ENCODE assay signal across 9 mouse cellular contexts in genomic region chr5:71656771-71657170, GRCm38 (mm10). TPM values are rescaled to one million over a fixed set of nuclear protein-coding genes. Genes with fewer than 3 reads are reported as not detected.
DNase-seq lines count a peak whose midpoint lies in the region; ATAC-seq and TF ChIP-seq lines count a peak whose summit lies in the region.
"Had no signal": no experiment of that assay in that cellular context is flagged by ENCODE, and none has a peak within 500 bp of the region (broad histone marks: within the 10 kb centered on the region; RNA-seq: fewer than 3 reads in every experiment).

No protein-coding gene starts in this region.

- peak overlapping the region; percentile 14 for H3K4me2 ChIP-seq in liver, embryonic 11.5 days
- H3K4me2 ChIP-seq in embryonic facial prominence, embryonic 15.5 days (replicated peaks), result peak overlapping the region; percentile 96
- no peak overlapping the region; the same call in 1 of the 2 replicates for H3K4me2 ChIP-seq in intestine, postnatal 0 days (replicated peaks; ENCODE audit: low read depth)

- TF ChIP-seq CTCF in intestine, postnatal 0 days (IDR thresholded peaks at IDR 0.05; ENCODE audit: low read depth), result no peak

- no peak overlapping the region for H3K9ac ChIP-seq in liver, embryonic 11.5 days (ENCODE audit: low read depth, low read length)
- no peak overlapping the region for H3K9ac ChIP-seq in embryonic facial prominence, embryonic 15.5 days
- no peak overlapping the region for H3K9ac ChIP-seq in intestine, postnatal 0 days (ENCODE audit: low read depth, low read length)
- H3K9ac ChIP-seq: liver, embryonic 13.5 days had no signal

- DNase-seq in liver, embryonic 11.5 days (ENCODE audit: low spot score), result peak; percentile 32
- DNase-seq in liver, result no peak
- DNase-seq in neural tube, embryonic 10.5 days (ENCODE audit: extremely low spot score, low spot score), result peak; percentile 14
- no peak for DNase-seq in gastrocnemius, postnatal 14 days
- no peak for DNase-seq in thymus, postnatal 14 days
- DNase-seq: liver, embryonic 13.5 days had no signal

- H3K9me3 ChIP-seq in liver, embryonic 11.5 days (ENCODE audit: control insufficient read depth, low read length), result no peaks in the 10 kb centered on the region
- no peaks in the 10 kb centered on the region for H3K9me3 ChIP-seq in embryonic facial prominence, embryonic 15.5 days (replicated peaks)
- no peaks in the 10 kb centered on the region for H3K9me3 ChIP-seq in intestine, postnatal 0 days (ENCODE audit: control insufficient read depth)
- H3K9me3 ChIP-seq: liver, embryonic 13.5 days had no signal

- peaks cover 26% of the 10 kb centered on the region for H3K27me3 ChIP-seq in liver, embryonic 11.5 days (replicated peaks; ENCODE audit: control insufficient read depth, insufficient read depth, low read length)
- peaks cover 18% of the 10 kb centered on the region for H3K27me3 ChIP-seq in embryonic facial prominence, embryonic 15.5 days
- peaks cover 23% of the 10 kb centered on the region for H3K27me3 ChIP-seq in intestine, postnatal 0 days (replicated peaks; ENCODE audit: control insufficient read depth, insufficient read depth, low read length)

- intact Hi-C loops in gastrocnemius, postnatal 14 days (cut with DNase I; ENCODE audit: low total_unique reads), result no loop called here

- no peak for ATAC-seq in liver, embryonic 11.5 days (replicated peaks; ENCODE audit: low FRiP score)
- no peak for ATAC-seq in embryonic facial prominence, embryonic 15.5 days (ENCODE audit: insufficient number of reproducible peaks, low FRiP score, low TSS enrichment, low read depth)
- no peak for ATAC-seq in intestine, postnatal 0 days
- no peak for ATAC-seq in monocyte, adult 5-6 weeks (replicated peaks; ENCODE audit: insufficient number of reproducible peaks, low FRiP score, low TSS enrichment, poor library complexity, severe bottlenecking)

- WGBS in liver, embryonic 11.5 days, result 8% methylated on average over 10 of the region's 10 CpGs
- 7% methylated on average over 9 of the region's 10 CpGs for WGBS in embryonic facial prominence, embryonic 15.5 days
- 12% methylated on average over 10 of the region's 10 CpGs for WGBS in intestine, postnatal 0 days

- H3K36me3 ChIP-seq in liver, embryonic 11.5 days (ENCODE audit: control insufficient read depth, insufficient read depth, low read length), result no peaks in the 10 kb centered on the region
- H3K36me3 ChIP-seq in embryonic facial prominence, embryonic 15.5 days, result no peaks in the 10 kb centered on the region
- H3K36me3 ChIP-seq in intestine, postnatal 0 days (ENCODE audit: control insufficient read depth, insufficient read depth), result no peaks in the 10 kb centered on the region
- H3K36me3 ChIP-seq: liver, embryonic 13.5 days had no signal

- peaks cover 2% of the 10 kb centered on the region; the same call in 1 of the 2 replicates for H3K4me1 ChIP-seq in liver, embryonic 11.5 days (replicated peaks; ENCODE audit: control insufficient read depth, insufficient read depth, low read length)
- peaks cover 9% of the 10 kb centered on the region; the same call in 1 of the 2 replicates for H3K4me1 ChIP-seq in embryonic facial prominence, embryonic 15.5 days
- no peaks in the 10 kb centered on the region for H3K4me1 ChIP-seq in intestine, postnatal 0 days (replicated peaks; ENCODE audit: control insufficient read depth, insufficient read depth, low read length)
- H3K4me1 ChIP-seq: liver, embryonic 13.5 days had no signal

- H3K27ac ChIP-seq in liver, embryonic 11.5 days (ENCODE audit: low read depth, low read length), result no peak overlapping the region
- no peak overlapping the region for H3K27ac ChIP-seq in embryonic facial prominence, embryonic 15.5 days (replicated peaks)
- H3K27ac ChIP-seq in intestine, postnatal 0 days (ENCODE audit: low read depth, low read length), result no peak overlapping the region
- H3K27ac ChIP-seq: liver, embryonic 13.5 days had no signal

- H3K4me3 ChIP-seq in liver, embryonic 11.5 days (ENCODE audit: low read depth, low read length), result no peak overlapping the region
- peak overlapping the region; percentile 58 for H3K4me3 ChIP-seq in embryonic facial prominence, embryonic 15.5 days (replicated peaks)
- H3K4me3 ChIP-seq in intestine, postnatal 0 days (ENCODE audit: low read depth, low read length), result peak overlapping the region; percentile 46; the same call in 1 of the 2 replicates

RNA-seq across cellular contexts. Expression of gene Gabrb1, which starts 1.1 kb away (rescaled TPM):
- polyA plus RNA-seq in liver, embryonic 11.5 days (2014; fragmentation: Nextera tagmentation; extraction: Ambion mirVana), result 0.09 and 0.22 TPM in 2 replicates
- polyA plus RNA-seq in embryonic facial prominence, embryonic 15.5 days (2015; fragmentation: Nextera tagmentation; extraction: Ambion mirVana), result 0.89 and 1.2 TPM in 2 replicates
- polyA plus RNA-seq in intestine, postnatal 0 days (2015; fragmentation: Nextera tagmentation; extraction: Ambion mirVana), result 0.03 and 0.16 TPM in 2 replicates
- not detected in 3 replicates for total RNA-seq in monocyte, adult 5-6 weeks (2017)
- under 1 TPM in 1 of 2 experiments, not detected in 1; 0.02 TPM for total RNA-seq in gastrocnemius, postnatal 14 days (2021)

RNA-seq across cellular contexts. Expression of gene Gabra4, which starts 1.3 kb away (rescaled TPM):
- 0.62 and 0.84 TPM in 2 replicates for polyA plus RNA-seq in liver, embryonic 11.5 days (2014; fragmentation: Nextera tagmentation; extraction: Ambion mirVana)
- polyA plus RNA-seq in embryonic facial prominence, embryonic 15.5 days (2015; fragmentation: Nextera tagmentation; extraction: Ambion mirVana), result 6.3 and 8.6 TPM in 2 replicates
- polyA plus RNA-seq in intestine, postnatal 0 days (2015; fragmentation: Nextera tagmentation; extraction: Ambion mirVana), result 0.18 TPM in 2 replicates
- not detected in 3 replicates for total RNA-seq in monocyte, adult 5-6 weeks (2017)
- under 1 TPM; 0.07 to 0.53 TPM for total RNA-seq in gastrocnemius, postnatal 14 days (2021)

Comparison
In these comparisons a context has a peak if more than half of its experiments do, and no peak if none do; other contexts are left out.
1. DNase-seq: peak in liver, embryonic 11.5 days (single experiment) and neural tube, embryonic 10.5 days (single experiment); none in liver (single experiment), gastrocnemius, postnatal 14 days (single experiment) and thymus, postnatal 14 days (single experiment).